Mouse (Mus musculus): ENCODE data around the gene Smc6. TPM values are rescaled to one million over a fixed set of nuclear protein-coding genes. Genes with fewer than 3 reads are reported as not detected.

Smc6 gene
- polyA plus RNA-seq, 1 experiment from 2014 or later: 114 TPM

DNA sequence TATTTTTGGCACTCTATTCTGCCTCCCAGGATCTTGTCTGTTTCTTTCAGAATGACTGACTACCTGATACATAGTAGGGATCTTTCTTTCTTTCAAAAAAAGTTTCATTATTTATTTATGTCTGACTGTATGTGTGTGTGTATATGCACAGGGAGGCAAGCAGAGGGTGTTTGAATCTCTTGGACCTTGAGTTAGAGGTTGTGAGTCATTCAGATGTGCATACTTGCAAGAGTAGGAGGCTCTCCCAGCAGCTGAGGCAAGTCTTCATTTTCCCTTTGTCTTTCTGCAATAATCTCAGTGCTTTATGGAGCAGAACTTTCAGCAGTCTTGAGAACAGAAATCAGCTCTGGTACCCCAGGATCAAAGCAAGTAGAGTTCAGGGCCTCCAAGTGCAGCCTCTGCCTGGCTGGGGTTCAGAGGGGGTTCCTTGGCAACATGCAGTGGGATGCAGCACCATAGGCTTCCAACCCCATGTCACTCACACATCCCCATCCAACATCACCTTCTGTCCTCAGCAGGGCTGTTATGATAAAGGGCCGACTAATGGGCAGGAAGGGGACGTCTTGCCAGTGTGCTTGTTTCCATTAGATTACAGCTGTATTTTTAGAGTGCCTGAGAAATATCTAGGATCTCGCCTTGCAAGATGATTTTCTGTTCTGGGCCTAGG lies 101.5 kb downstream of the Smc6 start:
- no peak overlapping the region for H3K27ac ChIP-seq
- H3K4me1 ChIP-seq: 0 out of 2 replicates have a peak, but pooled peaks cover 3% of the 10 kb centered on the region
- DNase-seq (ENCODE audit: low spot score): no peak
- H3K9me3 ChIP-seq: no peaks in the 10 kb centered on the region
- H3K36me3 ChIP-seq: no peaks in the 10 kb centered on the region
- no peak overlapping the region for H3K4me3 ChIP-seq
- H3K27me3 ChIP-seq (ENCODE audit: insufficient read depth, poor library complexity, severe bottlenecking): no peaks in the 10 kb centered on the region
- WGBS: 18% methylated on average over 3 of the region's 3 CpGs

Small RNAs within 50 kb of the gene (microRNA-seq; reads per million reads assigned to microRNA genes)
- not detected for gene Mir7675

Other genes with a start within 250 kb of the Smc6 start
- 0.27 and 1.1 TPM in 2 replicates for gene Kcns3, start 114.8 kb upstream of the Smc6 start, polyA plus RNA-seq (2016; fragmentation: Nextera tagmentation; extraction: Ambion mirVana)
- gene Msgn1, start 56.9 kb upstream of the Smc6 start, polyA plus RNA-seq (2016; fragmentation: Nextera tagmentation; extraction: Ambion mirVana): not detected in 2 replicates
- 11.0 and 13.5 TPM in 2 replicates for gene Gen1, start 85 bp upstream of the Smc6 start, polyA plus RNA-seq (2016; fragmentation: Nextera tagmentation; extraction: Ambion mirVana)
- gene Vsnl1, start 170.7 kb downstream of the Smc6 start, polyA plus RNA-seq (2016; fragmentation: Nextera tagmentation; extraction: Ambion mirVana): 6.3 and 22.3 TPM in 2 replicates
- 0.30 and 0.33 TPM in 2 replicates for gene Rad51ap2, start 190.2 kb downstream of the Smc6 start, polyA plus RNA-seq (2016; fragmentation: Nextera tagmentation; extraction: Ambion mirVana)